Mouse (Mus musculus) MEL (cell line): ENCODE data around the gene Ifitm6. TPM values are rescaled to one million over a fixed set of nuclear protein-coding genes. Genes with fewer than 3 reads are reported as not detected.

Source experiments
- DNase-seq: peaks from one replicate; pipeline ENCODE4 v3.0.0; 2011; ENCODE audit warnings: low read depth, low spot score
- H3K27ac ChIP-seq: 2 replicates; pipeline ENCODE4 v1.5.1; 2012; ENCODE audit warnings: low read depth, mild to moderate bottlenecking, control low read depth, low read length, moderate library complexity; ENCODE audit not compliant: control insufficient read depth
- H3K27me3 ChIP-seq, 2 experiments: fragments of 150-350 bp in 1 of 2; sonication (generic) in 1 of 2; 2 replicates each; pipeline ENCODE4 v1.6.1; 2012; ENCODE audit warnings: low read length in 2 of 2, mild to moderate bottlenecking in 2 of 2, improper control_type of control experiment in 1 of 2, moderate library complexity in 1 of 2; ENCODE audit not compliant: insufficient read depth in 2 of 2, control insufficient read depth in 1 of 2
- H3K36me3 ChIP-seq, 2 experiments: 2 replicates each; pipeline ENCODE4 v1.6.1; 2012 to 2014; ENCODE audit warnings: low read length in 2 of 2, improper control_type of control experiment in 1 of 2, inconsistent platforms in 1 of 2, mild to moderate bottlenecking in 1 of 2; ENCODE audit not compliant: insufficient read depth in 2 of 2, control insufficient read depth in 1 of 2
- H3K4me1 ChIP-seq, 2 experiments: fragments of 150-350 bp in 1 of 2; sonication (generic) in 1 of 2; 2 replicates each; pipeline ENCODE4 v1.6.1; 2012; ENCODE audit warnings: low read length in 2 of 2, improper control_type of control experiment in 1 of 2, mild to moderate bottlenecking in 1 of 2; ENCODE audit not compliant: insufficient read depth in 2 of 2, control insufficient read depth in 1 of 2
- H3K4me3 ChIP-seq, 2 experiments: fragments of 150-350 bp in 1 of 2; sonication (generic) in 1 of 2; 2 replicates each; pipeline ENCODE4 v1.5.1; 2012; ENCODE audit warnings: low read depth in 2 of 2, low read length in 2 of 2, mild to moderate bottlenecking in 2 of 2, moderate library complexity in 2 of 2, control low read depth in 1 of 2, improper control_type of control experiment in 1 of 2; ENCODE audit not compliant: control insufficient read depth in 1 of 2, insufficient read depth in 1 of 2
- H3K79me2 ChIP-seq: 2 replicates; pipeline ENCODE4 v1.6.1; 2012; ENCODE audit warnings: mild to moderate bottlenecking, low read length, moderate library complexity; ENCODE audit not compliant: control insufficient read depth, poor library complexity, insufficient read depth
- H3K9ac ChIP-seq: 2 replicates; pipeline ENCODE4 v1.6.1; 2012; ENCODE audit warnings: low read depth, mild to moderate bottlenecking, control low read depth, low read length, moderate library complexity; ENCODE audit not compliant: control insufficient read depth, poor library complexity, severe bottlenecking
- H3K9me3 ChIP-seq: fragments of 150-350 bp; sonication (generic); replicated peaks from 2 replicates; pipeline ENCODE4 v1.6.1; 2012; ENCODE audit warnings: mild to moderate bottlenecking, low read length, improper control_type of control experiment, moderate library complexity; ENCODE audit not compliant: insufficient read depth
- CHD1 ChIP-seq: IDR thresholded peaks from 2 replicates; pipeline ENCODE4 v1.6.1; 2012; ENCODE audit warnings: low read depth, mild to moderate bottlenecking, inconsistent platforms, low read length, improper control_type of control experiment
- EP300 ChIP-seq, 2 experiments: IDR thresholded peaks; 2 replicates each; pipeline ENCODE4 v1.6.1; 2011; ENCODE audit warnings: improper control_type of control experiment in 2 of 2, low read length in 2 of 2, low read depth in 1 of 2, mild to moderate bottlenecking in 1 of 2
- HCFC1 ChIP-seq: IDR thresholded peaks from 2 replicates; pipeline ENCODE4 v1.6.1; 2012; ENCODE audit warnings: low read depth, mild to moderate bottlenecking, inconsistent platforms, low read length, improper control_type of control experiment, moderate library complexity
- MAFK ChIP-seq: IDR thresholded peaks from 2 replicates; pipeline ENCODE4 v1.6.1; 2011; ENCODE audit warnings: low read depth, mild to moderate bottlenecking, low read length, improper control_type of control experiment, borderline replicate concordance
- MXI1 ChIP-seq: IDR thresholded peaks from 2 replicates; pipeline ENCODE4 v1.6.1; 2011; ENCODE audit warnings: mild to moderate bottlenecking, low read depth, low read length, improper control_type of control experiment
- MYB ChIP-seq: IDR thresholded peaks from 2 replicates; pipeline ENCODE4 v1.6.1; 2011; ENCODE audit warnings: mild to moderate bottlenecking, low read depth, low read length, improper control_type of control experiment
- MYC ChIP-seq: IDR thresholded peaks from 2 replicates; pipeline ENCODE4 v1.6.1; 2011; ENCODE audit warnings: low read depth, mild to moderate bottlenecking, low read length, improper control_type of control experiment, moderate library complexity
- NRF1 ChIP-seq: IDR thresholded peaks from 2 replicates; pipeline ENCODE4 v1.6.1; 2014; ENCODE audit warnings: low read depth, mild to moderate bottlenecking, inconsistent platforms, low read length, improper control_type of control experiment, moderate library complexity; ENCODE audit not compliant: poor library complexity, insufficient read depth, severe bottlenecking
- POLR2AphosphoS5 ChIP-seq: IDR thresholded peaks from 2 replicates; pipeline ENCODE4 v1.6.1; 2012; ENCODE audit warnings: low read depth, borderline replicate concordance, mild to moderate bottlenecking, inconsistent platforms, low read length, moderate library complexity, mixed read lengths
- RCOR1 ChIP-seq: IDR thresholded peaks from 2 replicates; pipeline ENCODE4 v1.6.1; 2012; ENCODE audit warnings: low read depth, mild to moderate bottlenecking, inconsistent platforms, low read length, improper control_type of control experiment
- TBP ChIP-seq: IDR thresholded peaks from 2 replicates; pipeline ENCODE4 v1.8.0; 2011; ENCODE audit warnings: low read depth, low read length, improper control_type of control experiment
- UBTF ChIP-seq: IDR thresholded peaks from 2 replicates; pipeline ENCODE4 v1.6.1; 2012; ENCODE audit warnings: low read depth, mild to moderate bottlenecking, inconsistent platforms, low read length, improper control_type of control experiment, moderate library complexity, borderline replicate concordance; ENCODE audit not compliant: insufficient read depth
- polyA plus RNA-seq, 2 experiments: library from polyadenylated mRNA; stranded (reverse) in 1 of 2; unstranded in 1 of 2; fragments of >175 nt in 1 of 2; fragments of >200 nt in 1 of 2; gene quantifications; 2 replicates each; pipeline versions ENCODE4 v1.2.1 to v1.2.4; 2012; ENCODE audit warnings: low replicate concordance in 2 of 2, low read depth in 1 of 2; ENCODE audit not compliant: insufficient read length in 2 of 2, insufficient read depth in 1 of 2, missing spikeins in 1 of 2
- total RNA-seq: library from RNA; depleted of rRNA; stranded (reverse); fragments of 300-350 nt; gene quantifications from 2 replicates; pipeline ENCODE4 v1.2.3, GENCODE M21; 2012

Ifitm6 gene
- total and polyA plus RNA-seq, 3 experiments = not detected

- no peak for DNase-seq
- Histone ChIP-seq H3K4me1 (no peaks in the 10 kb centered on the region), H3K4me3 (no peak overlapping the region), H3K9me3 (no peaks in the 10 kb centered on the region), H3K9ac (no peak overlapping the region), H3K27me3 (peaks cover 4 to 7% of the 10 kb centered on the region in 2 experiments), H3K36me3 (no peaks in the 10 kb centered on the region), H3K27ac (no peak overlapping the region), H3K79me2 (no peaks in the 10 kb centered on the region)
- TF ChIP-seq MYB (no peak), POLR2AphosphoS5 (no peak), MXI1 (no peak), UBTF (no peak), TBP (no peak), MAFK (no peak)
These were observed 9.0 kb upstream of the Ifitm6 start for GRCm38 (mm10) chr7:141026740-141027098.

- no peaks in the 10 kb centered on the region for H3K79me2 ChIP-seq
- peaks cover 3 to 4% of the 10 kb centered on the region in 2 experiments; a peak in 3 of 4 replicates for H3K27me3 ChIP-seq
- H3K27ac ChIP-seq = no peak overlapping the region
- no peaks in the 10 kb centered on the region for H3K4me1 ChIP-seq
- no peaks in the 10 kb centered on the region for H3K9me3 ChIP-seq
- H3K9ac ChIP-seq = no peak overlapping the region
- DNase-seq = no peak
- no peaks in the 10 kb centered on the region for H3K36me3 ChIP-seq
- no peak for TF ChIP-seq CHD1
- no peak for TF ChIP-seq HCFC1
- TF ChIP-seq NRF1 = no peak
- no peak for TF ChIP-seq MXI1
- no peak for TF ChIP-seq MYC
- TF ChIP-seq RCOR1 = no peak
- no peak overlapping the region for H3K4me3 ChIP-seq
These were observed 8.5 kb upstream of the Ifitm6 start for GRCm38 (mm10) chr7:141026097-141026739.

- Histone ChIP-seq H3K4me3 (no peak overlapping the region), H3K27me3 (peaks cover 3 to 4% of the 10 kb centered on the region in 2 experiments; a peak in 3 of 4 replicates), H3K27ac (no peak overlapping the region), H3K79me2 (no peaks in the 10 kb centered on the region), H3K9ac (no peak overlapping the region), H3K9me3 (no peaks in the 10 kb centered on the region), H3K4me1 (no peaks in the 10 kb centered on the region), H3K36me3 (no peaks in the 10 kb centered on the region)
- TF ChIP-seq EP300 (IDR thresholded peaks at IDR 0.05; ENCODE audit: low read depth in 1 of 2, low read length in 2 of 2) = no peak
- 0 out of 2 replicates have a peak, but pooled peaks have one; percentile 36 for TF ChIP-seq HCFC1
- no peak for DNase-seq
These were observed 7.4 kb upstream of the Ifitm6 start for GRCm38 (mm10) chr7:141024865-141025838.
